Mouse (Mus musculus) E14TG2a.4 (cell line): ENCODE results near the gene Kpna6.

ENCODE experiments used
- CTCF ChIP-seq: conservative IDR thresholded peaks from 2 replicates; pipeline ENCODE4 v1.5.1; 2014; ENCODE audit warnings: low read length
- POU5F1 ChIP-seq: IDR thresholded peaks from 2 replicates; pipeline ENCODE4 v1.6.1; 2014; ENCODE audit warnings: low read length, borderline replicate concordance

DNA sequence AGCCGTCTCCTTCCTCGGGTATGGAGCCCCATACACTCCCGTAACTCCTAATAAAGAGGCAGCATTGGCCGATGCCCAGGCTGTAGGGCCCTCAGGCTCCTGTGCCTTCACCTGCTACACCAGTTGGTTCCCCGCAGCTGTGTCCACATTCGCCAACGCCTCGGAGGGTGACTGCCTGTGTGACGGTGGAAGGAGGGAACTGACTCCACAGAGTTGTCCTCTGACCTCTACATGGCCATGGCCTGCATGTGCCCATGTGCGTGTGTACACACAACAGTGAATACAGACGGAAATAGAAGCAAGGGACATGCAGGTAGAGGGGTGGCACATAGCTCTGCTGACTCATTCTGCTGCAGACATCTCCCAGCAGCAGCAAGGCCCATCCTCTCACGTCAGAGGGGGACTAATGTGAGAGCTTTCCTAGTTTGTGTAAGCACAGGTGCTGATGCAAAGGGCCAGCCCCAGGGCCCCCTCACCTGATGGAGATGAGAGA is 63.4 kb downstream of the Kpna6 start:
- no peak for TF ChIP-seq POU5F1
- TF ChIP-seq CTCF, result no peak
